Mouse (Mus musculus) embryonic stem cell, embryonic (primary cell): ENCODE measurements at regions not wholly inside any gene's neighbourhood (a gene's known extent, or its start where the extent isn't known, plus 50 kb on each side); places are given as distances from the start of the nearest gene placed in this dataset.

Source experiments
- CTCF ChIA-PET, 4 experiments: fragments of 300-600 bp in 2 of 4; fragments of 350-600 bp in 2 of 4; sonication (Branson Sonifier 250); formaldehyde crosslinking; loops; one replicate each; lab custom pipeline; 2022; ENCODE audit warnings: inconsistent platforms in 2 of 4; lab: Charles Lee
- POLR2A ChIA-PET, 4 experiments: fragments of 300-600 bp in 2 of 4; fragments of 350-600 bp in 2 of 4; sonication (Branson Sonifier 250); formaldehyde crosslinking; loops; one replicate each; lab custom pipeline; 2022; ENCODE audit warnings: antibody characterized with exemption in 4 of 4, inconsistent platforms in 1 of 4; lab: Charles Lee

DNA sequence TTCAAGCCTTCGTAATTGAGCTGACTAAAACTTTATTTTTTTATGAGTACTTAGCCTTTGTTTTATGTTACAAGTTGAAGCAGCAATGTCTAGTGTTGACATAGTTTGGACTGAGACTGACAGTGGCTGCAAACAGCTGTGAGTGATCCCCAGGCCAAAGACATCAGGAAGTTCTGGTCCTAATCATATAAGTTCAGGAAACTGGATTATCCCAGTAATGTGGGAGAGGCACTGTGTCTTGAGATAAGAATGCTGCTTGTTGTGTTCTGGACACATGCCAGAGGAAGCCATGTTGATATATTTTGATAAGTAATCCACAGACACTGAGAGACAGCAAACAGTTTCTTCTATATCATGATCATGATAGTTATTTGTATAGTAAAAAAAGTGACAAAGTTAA, 153.4 kb downstream of the Lrriq3 start:
- ChIA-PET POLR2A (no interaction called here), CTCF (no interaction called here)

DNA sequence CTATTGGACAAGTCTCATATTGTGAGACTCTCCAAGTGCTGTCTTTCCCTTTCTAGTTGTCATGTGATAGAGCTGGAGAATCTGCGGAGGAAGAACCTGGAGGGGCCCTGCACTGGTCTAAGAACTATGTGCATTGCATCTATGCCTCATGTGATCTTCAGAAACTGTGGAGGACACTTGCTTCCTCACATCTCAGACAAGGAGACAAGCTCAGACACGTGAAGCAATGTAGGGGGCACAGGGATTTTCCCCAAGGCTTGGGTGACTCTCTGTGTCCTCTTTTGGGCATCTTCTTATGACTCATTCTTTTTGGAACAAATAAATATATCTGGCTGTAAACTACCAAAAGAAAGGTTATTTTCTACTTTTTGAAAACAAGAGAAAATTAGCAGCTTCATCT, 153.9 kb downstream of the Lrriq3 start:
- POLR2A ChIA-PET: no interaction called here

DNA sequence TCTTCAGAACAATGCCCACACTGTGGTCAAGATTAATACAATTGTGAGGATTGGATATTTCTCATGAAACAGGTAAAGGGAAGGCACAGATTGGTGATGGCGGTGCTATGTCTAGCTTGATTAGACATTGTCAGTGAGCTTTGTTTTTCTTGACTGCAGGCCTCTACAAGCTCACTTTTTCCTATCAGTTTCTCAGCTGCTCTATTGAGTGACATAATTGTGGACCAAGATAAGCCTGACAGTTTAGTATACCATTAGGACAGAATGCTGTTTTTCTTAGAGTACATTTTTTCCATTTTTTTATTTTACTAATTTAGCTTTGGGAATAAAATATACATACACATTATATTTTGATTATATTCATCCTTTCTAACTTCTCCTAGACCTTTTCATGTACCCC, 154.7 kb downstream of the Lrriq3 start:
- ChIA-PET CTCF (no interaction called here), POLR2A (no interaction called here)

More for the DNA sequence above, 153.9 kb downstream of the Lrriq3 start:
- CTCF ChIA-PET: no interaction called here

DNA sequence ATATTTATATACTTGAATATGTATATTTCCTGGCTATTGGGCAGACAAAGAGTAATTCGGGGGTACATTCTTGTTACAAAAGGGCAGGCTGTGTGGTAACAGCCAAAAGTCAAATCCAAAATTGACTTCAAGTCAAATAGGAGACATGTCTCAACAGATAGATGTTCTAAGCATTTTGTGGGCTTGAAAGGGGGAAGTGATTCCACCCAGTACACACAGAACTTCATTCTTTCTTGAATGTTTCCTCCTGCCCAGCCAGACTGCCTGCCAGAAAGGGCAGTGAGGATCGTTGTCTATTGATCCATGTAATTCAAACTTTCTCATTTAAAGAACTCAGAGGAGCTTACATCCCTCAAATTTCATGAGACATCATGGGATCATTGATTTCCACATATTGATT, 157.7 kb downstream of the Lrriq3 start:
- POLR2A ChIA-PET: no interaction called here
- CTCF ChIA-PET: no interaction called here

DNA sequence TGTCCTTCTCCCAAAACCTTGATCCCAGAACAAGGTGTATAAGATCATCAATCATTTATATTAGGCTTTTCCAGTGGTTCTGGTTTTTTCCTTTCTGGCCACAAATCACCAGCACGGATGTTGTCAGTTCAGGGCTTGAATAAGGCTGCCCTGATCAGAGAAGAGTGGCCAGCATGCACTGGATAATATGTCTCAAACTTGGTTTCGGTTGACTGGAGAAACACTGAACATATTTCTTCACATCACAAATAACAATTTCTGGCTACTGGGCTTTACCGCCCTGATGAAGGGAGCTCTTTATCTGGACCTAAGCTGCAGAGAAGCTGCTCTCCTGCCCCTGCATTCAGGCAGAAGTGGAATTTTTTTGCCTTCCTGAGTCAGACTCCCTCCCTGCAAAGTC, 205.0 kb downstream of the Lrriq3 start:
- ChIA-PET POLR2A (no interaction called here), CTCF (no interaction called here)

DNA sequence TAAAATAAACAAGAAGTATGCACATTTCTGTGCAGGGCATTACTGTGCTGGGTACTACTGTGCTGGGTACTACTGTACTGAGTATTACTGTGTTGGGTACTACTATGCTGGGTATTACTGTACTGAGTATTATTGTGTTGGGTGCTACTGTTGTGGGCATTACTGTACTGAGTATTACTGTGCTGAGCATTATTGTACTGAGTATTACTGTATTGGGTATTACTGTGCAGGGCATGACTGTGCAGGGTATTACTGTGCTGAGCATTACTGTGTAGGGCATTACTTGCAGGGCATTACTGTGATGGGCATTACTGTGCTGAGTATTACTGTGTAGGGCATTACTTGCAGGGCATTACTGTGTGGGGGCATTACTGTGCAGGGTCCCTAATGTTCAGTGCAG, 205.5 kb downstream of the Lrriq3 start:
- POLR2A ChIA-PET: no interaction called here
- CTCF ChIA-PET: no interaction called here

DNA sequence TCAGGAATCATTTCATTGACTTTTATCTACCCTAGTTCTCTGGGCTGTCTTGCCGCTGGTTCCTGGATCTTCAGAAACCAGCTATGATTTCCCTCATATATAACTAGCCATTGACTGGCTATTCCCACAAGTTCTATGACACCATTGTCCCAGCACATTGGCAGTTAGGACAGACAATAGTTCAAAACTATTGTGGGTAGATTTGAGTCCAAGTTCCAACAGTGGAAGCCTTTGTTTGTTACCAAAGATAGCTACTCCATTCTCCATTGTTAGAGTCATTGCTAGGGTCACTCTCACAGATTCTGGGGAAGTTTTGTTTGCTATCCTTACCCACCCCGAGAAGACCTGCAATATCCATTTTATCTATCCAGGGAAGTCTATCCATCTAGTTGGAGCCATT, 229.1 kb downstream of the Lrriq3 start:
- POLR2A ChIA-PET: no interaction called here
- CTCF ChIA-PET: no interaction called here

DNA sequence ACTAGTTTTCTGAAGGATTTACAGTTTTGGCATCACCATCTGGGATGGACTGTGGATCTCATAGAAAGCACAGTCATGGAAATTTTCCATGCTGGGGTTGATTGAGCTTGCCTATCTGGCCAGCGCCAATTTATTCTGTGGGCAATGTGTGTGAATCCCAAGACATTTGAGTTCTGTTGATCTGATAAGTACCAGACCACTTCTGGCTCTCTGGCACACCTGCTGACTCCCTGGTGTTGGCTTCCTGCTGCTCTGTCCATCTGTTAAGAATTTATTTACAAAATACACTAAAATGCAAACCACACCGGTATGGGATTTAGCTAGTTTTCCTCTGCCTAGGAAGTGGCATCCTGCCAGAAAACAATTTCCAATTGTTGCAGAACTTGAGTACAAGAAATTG, 236.5 kb downstream of the Lrriq3 start:
- CTCF ChIA-PET: no interaction called here
- POLR2A ChIA-PET: no interaction called here

DNA sequence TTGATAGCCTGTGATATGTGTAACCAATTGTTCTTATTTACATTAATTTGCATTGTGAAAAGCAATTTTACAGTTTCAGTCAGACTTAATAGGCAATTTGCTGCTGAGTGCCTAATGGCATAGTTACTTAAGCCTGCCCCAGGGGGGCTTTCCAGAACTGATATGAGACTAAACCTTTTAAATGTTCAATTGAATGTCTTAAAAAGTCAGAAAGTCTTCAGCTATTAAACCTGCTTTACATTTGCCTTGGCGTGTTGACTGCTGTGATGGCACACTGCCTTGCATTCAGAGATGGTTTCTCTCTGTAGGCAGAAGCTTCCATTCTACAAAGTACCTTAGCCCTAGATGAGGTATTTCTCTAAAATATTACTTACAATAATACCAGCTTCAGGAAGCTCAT, 256.0 kb downstream of the Lrriq3 start:
- CTCF ChIA-PET: no interaction called here
- POLR2A ChIA-PET: no interaction called here

DNA sequence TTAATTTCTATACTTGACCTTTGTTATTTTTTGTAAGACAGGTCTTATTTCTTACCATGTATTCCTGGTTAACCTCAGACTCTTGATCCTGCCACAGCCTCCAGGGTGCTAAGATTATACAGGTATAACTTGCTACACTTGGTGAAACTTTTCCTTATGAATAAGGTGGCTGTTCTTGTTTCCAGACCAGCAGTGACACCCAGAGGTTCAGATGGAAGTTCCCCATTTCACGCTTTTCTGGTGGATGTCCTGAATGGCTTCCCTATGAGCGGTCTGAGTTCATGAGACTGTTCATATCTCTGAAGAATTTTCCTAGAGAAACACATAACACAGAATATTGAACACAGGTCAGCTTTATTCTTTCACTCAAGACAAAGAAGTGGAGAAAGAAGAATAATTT, 258.4 kb downstream of the Lrriq3 start:
- ChIA-PET CTCF (no interaction called here), POLR2A (no interaction called here)

DNA sequence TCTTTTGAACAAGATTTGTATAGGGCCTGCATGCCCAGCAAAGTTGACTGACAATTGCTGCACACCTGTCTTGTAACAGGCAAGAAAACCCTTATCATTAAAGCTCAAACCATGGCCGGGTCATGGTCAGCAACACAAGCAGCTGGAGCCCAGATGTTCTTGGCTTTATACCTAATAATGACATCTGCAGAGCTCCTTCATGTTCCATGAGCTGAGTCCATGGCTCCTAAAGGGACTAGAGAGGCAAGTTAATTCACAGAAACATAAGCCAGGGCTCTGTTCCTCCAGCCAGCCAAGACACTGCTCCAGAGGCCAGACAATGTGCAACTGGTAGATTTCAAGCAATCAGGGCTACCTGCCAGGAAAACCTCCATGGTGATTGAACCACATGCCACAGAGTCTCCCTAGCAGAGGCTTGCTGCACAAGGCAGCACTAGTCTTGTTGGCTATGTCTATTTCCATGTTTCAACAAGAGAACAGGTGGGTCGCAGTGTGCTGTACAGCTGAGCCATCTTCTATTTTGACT, 259.1 kb downstream of the Lrriq3 start:
- CTCF ChIA-PET: no interaction called here
- POLR2A ChIA-PET: no interaction called here

DNA sequence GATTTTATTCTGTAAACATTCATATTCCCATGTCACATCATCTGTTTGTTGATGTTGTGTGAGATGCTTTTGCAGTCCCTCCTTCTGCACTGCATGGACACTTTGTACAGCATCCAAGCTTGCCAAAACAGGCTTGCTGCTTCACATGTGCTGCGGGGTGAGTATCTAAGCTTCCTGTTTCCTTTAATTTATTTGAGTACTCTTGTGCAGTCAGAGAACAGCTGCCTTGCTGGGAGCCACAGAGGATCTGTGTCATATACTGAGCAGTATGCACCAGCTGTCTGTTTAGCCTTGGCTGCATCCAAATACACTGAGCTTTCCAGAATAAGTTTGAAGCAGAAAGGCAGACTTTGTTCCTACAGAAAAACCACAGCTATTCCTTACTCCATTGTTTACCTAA, 267.2 kb downstream of the Lrriq3 start:
- POLR2A ChIA-PET: interaction anchor here in 1 of 4 experiments (0.7 kb wide), 1 partner anchor 205 kb away, joined by 3 read pairs; no protein-coding TSS in a partner anchor
- CTCF ChIA-PET: no interaction called here

DNA sequence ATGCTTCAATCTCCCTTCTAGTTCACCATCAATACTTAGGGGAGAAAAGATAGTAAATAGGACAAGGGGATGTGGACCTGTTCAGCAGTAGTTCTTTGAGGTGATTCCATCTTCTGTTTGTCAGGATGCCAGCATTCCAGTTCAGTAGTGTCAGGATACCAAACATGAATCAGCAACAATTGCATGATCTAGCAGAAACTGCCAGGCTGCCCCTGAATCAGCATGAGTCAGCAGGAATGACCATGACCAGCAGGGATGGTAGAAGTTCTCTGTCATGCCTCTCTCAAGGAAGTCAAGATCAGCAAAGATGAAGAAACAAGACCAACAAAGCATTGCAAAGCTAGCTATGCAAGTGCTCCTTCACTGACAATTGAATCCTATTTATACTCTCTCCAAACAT, 277.5 kb downstream of the Lrriq3 start:
- ChIA-PET POLR2A (no interaction called here), CTCF (no interaction called here)

DNA sequence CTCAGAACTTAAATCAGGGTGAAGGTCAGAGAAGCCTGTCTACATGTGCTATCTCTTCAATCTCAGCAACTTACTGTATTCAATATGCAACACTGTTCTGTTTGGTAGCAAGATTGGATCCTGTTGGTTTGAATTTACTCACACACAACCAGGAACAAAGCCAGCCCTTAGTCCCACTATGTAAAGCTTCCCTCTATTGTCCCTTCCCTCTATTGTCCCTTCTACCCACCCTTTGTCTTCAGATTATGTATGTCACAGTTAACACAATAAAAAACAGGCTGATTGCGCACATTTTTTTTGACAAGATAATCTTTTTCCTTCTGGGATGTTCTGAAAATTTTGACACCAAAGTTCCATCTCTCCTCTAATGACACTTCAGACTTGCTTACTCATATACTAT, 280.4 kb downstream of the Lrriq3 start:
- POLR2A ChIA-PET: no interaction called here
- CTCF ChIA-PET: no interaction called here

DNA sequence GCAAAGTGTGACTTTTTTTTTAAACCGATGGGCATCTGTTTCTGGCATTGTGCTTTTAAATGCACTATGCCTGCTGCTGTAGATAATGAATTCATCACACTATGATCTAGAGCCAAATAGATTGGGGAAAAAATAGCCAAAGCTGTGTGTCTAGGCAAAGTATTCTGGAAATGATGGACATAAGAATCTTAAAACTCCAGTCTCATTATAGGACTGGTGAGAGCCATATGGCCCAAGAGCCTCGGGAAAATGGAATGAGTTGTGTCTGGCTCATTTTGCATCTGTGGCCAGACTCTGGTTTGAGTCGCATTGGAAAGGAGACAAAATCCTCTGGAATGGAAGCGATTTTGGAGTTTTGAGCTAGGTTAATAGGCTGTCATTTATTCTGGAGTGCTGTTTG, 288.7 kb downstream of the Lrriq3 start:
- CTCF ChIA-PET: no interaction called here
- POLR2A ChIA-PET: no interaction called here

DNA sequence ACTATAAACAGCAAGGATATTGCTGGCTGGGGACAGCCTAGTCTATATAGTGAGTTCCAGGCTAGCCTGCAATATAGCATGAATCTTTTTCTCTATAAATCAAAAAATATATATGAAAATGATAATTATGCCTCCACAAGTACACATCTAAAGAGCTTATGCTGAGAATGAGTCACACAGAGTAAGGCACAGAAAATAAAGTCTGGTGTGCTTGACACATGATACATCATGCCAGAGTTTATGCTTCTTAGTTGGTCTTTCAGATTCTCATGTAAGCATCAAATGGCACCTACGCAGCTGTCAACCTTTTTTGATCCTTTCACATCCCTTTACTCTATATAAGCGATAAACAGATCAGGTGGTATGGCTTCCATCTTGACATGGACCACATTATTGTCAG, 289.6 kb downstream of the Lrriq3 start:
- POLR2A ChIA-PET: no interaction called here

DNA sequence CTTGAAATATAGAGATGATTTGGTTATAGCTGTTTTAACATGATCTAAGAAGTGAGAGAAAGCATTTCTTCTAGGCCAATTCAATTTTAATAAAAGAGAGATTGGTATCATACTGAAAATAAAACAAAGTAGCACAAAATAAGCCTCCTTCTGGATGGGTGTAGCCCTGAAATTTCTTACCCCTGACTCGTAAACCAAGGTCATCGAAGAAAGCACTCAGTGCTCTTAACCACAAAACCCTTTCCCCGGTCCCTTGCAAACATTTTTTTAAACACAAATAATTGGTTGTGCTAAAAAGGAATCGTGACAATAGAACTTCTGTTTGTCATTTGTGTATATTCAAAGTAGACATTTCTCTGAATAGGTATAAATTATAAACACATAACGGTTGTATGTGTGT, 297.4 kb downstream of the Lrriq3 start:
- ChIA-PET CTCF (no interaction called here), POLR2A (no interaction called here)

More for the DNA sequence above, 289.6 kb downstream of the Lrriq3 start:
- CTCF ChIA-PET: no interaction called here

DNA sequence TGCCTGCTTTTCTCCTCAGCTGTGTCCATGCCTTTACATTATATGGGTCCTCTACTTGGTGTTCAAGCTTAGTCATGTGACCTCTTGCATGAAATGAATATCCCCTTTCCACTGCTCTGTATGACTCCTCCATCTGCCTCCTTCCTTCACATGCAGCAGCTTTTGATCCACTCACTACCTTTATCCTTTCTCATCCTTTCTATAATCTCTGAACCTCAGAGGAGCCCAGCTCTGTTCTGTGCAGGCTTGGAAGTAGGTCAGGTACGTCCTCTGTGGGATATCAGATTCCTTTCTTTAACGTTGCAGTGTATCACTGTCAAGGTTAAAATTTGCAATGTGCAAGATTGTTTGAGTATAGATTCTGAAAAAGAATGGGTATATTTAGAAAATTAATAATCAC, 302.9 kb downstream of the Lrriq3 start:
- ChIA-PET CTCF (no interaction called here), POLR2A (no interaction called here)

DNA sequence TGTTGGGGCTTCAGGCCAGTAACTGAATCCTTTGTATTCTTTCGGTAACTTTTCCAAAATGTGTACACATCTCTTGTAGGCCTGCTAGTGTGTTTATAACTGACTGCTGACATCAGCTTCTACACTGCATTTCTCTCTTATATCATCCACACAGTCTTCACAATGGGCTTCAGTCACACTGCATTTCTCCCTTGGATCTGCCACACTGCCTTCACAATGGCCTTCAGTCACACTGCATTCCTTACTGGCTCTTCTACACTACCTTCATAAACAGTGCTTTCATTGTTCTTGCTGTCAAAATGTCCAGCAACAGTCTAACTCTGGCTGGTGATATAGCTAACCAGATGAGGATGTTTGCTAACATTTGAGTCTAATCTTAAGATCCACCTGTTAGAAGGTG, 308.5 kb downstream of the Lrriq3 start:
- ChIA-PET CTCF (no interaction called here), POLR2A (no interaction called here)

DNA sequence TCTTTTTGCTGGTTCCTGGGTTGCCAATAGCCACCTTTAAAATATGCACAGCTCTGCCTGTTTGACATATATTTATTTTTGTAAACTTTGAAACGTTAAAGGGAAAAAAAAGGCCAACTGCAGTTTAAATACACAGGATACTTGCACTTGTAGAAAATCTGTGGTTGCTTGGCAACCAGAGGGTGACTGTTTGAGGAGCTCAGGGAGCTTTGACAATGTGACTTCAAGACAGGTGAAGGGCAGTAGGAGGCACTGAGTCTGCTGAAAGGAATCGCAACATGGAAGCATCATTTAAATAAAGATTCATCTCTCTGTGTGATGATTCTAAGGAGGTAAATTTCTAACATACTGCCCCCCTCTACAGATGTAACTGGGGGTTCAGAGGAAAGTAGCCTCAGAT, 315.7 kb downstream of the Lrriq3 start:
- ChIA-PET CTCF (no interaction called here), POLR2A (no interaction called here)

DNA sequence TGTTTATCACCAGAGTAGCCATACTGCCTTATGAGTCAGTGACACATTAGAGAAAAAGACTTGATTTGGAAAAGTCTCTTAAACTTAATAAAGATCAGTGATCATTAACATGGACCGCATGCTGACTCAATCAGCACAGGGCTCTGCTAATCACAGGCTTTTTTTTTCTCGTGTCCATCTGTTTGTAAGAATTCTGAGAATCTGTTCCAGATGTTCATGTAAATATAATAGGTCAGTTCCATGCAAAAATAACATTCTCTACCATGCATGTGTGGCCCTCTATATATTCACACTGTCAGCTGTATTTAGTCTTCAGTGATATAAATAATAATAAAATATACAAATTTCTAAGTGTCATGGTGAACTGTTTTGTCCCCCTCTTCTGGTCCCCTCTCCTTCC, 316.1 kb downstream of the Lrriq3 start:
- CTCF ChIA-PET: no interaction called here

DNA sequence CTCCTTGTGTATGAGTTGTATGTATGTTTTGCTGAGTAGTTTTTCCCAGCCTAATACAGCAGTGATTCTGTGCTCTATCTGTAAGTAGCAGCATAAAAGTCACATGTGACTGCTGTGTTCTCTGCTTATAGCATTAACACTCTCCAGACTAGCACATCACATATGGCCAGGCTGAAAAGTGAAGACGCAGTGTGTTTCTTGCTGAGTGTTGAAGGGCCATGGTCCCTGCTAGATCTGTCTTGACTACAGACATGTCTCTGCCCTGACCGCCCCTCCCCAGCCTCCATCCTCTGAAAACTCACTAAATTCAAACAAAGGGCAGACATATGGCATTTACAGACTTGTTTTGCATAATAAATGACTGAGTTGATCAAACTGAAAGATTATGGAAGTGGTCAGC, 316.6 kb downstream of the Lrriq3 start:
- ChIA-PET POLR2A (no interaction called here), CTCF (no interaction called here)

More for the DNA sequence above, 316.1 kb downstream of the Lrriq3 start:
- POLR2A ChIA-PET: no interaction called here
